Mouse (Mus musculus) thymus, postnatal 0 days (tissue): Measurements from ENCODE around the gene Dtx2. TPM values are rescaled to one million over a fixed set of nuclear protein-coding genes. Genes with fewer than 3 reads are reported as not detected.

Experiments
- DNase-seq: peaks from one replicate; pipeline ENCODE4 v3.0.0-alpha.2; 2015; ENCODE audit warnings: low spot score
- polyA plus RNA-seq: library from polyadenylated mRNA; unstranded; fragments of >200 nt; fragmentation: Nextera tagmentation; extraction: Ambion mirVana; gene quantifications from 2 replicates; pipeline ENCODE4 v1.2.1, GENCODE M21; 2015

Dtx2 gene
- polyA plus RNA-seq, 1 experiment from 2014 or later, result 46.0 TPM

DNA sequence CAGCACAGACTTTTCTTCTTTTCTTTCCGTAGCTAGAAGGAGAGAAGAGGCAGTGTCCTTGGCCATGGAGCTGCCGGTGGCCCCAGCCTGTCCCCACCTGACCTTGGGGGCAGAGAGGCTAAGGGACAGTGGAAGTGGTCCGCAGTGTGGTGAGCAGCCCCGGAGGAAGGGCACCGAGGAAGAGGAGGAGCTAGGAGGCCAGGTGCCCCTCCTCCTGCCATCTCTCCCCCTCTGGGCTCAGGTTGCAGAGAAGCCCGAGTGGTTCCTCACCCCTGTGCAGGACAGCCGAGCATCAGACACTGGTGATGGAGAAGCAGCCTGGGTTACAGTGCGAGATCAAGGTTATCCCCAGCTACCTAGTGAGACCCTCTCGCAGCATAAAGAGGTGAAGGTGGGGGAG lies 20.2 kb upstream of the Dtx2 start, which contains the start of gene Ssc4d:
Gene Ssc4d, minus strand, starts transcription at position 167 of the 400 bp plus-strand sequence.
- no peak for DNase-seq

DNA sequence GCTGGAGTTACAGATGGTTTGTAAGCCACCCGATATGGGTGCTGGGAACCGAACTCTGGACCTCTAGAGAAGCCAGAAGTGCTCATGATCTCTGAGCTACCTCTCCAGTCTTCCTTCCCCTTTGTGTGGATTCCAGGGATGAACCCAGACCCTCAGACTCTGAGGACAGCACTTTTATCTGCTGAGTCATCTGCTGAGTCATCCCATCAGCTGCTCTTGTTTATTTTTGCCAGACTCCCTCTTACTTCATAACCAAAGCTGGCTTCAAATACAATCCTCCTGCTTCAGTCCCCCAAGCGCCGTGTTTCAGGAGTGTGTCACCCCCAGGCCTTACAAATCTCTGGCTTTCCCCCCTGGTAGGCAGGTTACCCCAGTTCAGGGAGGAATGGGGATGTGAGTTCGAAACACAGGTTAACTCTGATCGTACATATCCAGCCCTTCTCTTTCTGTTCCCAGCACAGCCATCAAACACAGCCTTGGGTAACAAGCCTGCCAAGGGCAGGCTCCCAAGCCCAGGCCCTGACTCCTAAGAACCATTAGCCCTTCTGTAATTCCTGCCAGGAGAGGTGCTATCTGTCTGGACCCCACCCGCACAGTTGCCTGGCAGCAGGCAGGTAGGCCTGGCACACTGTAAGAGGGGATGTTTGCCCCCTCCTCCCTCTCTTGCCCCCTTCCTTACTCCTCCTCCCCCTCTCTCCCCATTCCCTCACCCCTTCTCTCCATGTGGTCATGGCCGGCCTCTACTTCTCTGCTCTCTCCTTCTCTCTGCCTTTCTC lies 18.5 kb upstream of the Dtx2 start:
- DNase-seq, result no peak

DNA sequence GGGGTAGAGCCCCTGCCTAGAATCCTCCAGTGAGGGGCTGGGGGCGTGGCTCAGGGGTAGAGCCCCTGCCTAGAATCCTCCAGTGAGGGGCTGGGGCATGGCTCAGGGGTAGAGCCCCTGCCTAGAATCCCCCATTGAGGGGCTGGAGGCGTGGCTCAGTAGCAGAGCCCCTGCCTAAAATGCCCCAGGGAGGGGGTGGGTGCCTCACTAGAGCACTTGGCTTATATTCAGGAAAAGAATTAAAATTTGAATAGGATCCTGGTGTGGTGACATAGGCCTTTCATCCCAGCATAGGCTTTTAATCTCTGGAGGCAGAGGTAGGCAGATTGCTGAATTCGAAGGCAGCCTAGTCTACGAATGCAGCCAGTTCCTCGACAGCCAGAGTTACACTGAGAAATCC lies 15.2 kb upstream of the Dtx2 start:
- DNase-seq, result no peak

DNA sequence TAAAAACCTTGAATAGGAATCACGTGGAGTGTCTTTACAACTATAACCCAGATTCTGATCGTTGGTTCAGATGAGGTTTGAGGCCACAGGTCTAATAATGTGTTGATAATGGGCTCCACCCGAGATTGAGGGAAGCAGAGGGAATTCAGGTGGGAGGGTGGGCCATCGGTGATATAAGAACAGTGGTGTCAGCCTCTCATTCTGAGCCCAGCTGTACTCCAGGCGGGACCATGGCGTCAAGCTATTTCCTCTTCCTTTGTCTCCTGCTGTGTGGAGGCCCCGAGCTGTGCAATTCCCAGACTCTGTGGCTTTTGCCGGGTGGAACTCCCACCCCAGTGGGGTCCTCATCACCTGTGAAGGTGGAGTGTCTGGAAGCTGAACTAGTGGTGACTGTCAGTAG lies 14.7 kb upstream of the Dtx2 start, which contains the start of gene Zp3:
Gene Zp3, plus strand, starts transcription at position 196 of the 400 bp plus-strand sequence.
- DNase-seq, result no peak

DNA sequence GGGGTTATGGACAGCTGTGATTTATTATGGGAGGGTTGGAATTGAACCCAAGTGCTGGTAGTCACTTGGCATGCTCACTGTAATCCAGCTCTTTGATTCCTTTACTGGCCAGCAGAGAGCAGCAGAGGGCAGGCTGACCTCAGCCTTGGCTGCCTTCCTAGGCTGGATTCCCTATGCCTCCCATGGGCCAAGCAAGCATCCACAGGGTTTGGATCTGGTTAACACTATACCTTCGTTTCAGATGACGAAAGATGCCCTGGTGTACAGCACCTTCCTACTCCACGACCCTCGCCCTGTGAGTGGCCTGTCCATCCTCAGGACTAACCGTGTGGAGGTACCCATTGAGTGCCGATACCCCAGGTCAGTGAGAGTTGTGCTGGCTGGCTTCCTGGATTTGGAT lies 12.2 kb upstream of the Dtx2 start:
- peak; percentile 53 for DNase-seq

DNA sequence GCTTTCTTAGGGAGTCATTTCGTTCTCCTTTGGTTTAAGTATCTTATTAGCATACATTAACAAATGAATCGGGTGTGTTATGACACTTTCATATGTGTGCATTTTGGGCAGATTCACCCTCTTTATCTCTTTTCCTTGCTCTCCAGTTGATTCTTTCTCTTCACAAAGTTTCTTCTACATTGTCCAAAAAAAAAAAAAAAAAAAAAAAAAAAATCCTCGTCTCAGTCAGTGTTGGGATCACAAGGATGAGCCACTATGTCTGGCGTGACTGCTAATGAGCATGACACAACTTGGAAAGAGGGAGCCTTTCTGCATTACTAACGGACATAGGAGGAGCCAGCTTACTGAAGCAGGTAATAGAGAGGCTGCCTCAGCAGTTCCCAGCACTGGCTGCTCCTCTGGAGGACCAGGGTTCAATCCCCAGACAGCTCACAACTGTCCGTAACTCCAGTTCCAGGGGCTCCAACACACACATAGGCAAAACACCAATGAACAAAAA lies 10.0 kb upstream of the Dtx2 start:
- DNase-seq, result no peak

DNA sequence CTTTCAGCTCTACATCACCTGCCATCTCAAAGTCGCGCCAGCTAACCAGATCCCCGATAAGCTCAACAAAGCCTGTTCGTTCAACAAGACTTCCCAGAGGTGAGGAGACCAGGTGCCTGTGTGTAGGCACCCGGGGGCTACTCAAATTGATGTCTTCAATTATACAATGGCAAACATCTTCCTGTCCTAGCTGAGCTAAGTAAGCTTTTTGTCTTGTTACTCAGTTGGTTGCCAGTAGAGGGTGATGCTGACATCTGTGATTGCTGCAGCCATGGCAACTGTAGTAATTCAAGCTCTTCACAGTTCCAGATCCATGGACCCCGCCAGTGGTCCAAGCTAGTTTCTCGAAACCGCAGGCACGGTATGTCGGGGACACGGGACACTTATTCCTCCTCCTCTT lies 7.4 kb upstream of the Dtx2 start:
- DNase-seq, result peak; percentile 61

DNA sequence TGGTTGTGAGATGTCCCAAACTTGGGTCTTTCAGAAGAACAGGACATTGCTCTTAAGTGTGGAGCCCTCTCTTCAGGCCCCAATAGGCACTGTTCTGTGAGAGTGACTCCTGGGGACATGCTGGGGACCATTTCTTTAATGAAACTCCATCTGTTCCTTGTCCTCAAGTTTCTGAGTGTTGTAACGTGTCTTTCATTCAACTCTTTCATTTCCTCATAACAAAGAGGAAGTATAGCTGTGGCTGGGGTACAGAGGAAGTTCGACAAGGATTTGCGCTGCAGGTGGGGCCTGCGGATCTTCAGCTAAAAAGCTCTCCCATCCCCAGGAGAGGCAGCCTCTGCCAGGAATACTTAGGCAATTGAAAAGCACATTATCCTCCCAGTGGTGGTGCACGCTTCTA lies 4.0 kb upstream of the Dtx2 start:
- DNase-seq, result peak; percentile 45

DNA sequence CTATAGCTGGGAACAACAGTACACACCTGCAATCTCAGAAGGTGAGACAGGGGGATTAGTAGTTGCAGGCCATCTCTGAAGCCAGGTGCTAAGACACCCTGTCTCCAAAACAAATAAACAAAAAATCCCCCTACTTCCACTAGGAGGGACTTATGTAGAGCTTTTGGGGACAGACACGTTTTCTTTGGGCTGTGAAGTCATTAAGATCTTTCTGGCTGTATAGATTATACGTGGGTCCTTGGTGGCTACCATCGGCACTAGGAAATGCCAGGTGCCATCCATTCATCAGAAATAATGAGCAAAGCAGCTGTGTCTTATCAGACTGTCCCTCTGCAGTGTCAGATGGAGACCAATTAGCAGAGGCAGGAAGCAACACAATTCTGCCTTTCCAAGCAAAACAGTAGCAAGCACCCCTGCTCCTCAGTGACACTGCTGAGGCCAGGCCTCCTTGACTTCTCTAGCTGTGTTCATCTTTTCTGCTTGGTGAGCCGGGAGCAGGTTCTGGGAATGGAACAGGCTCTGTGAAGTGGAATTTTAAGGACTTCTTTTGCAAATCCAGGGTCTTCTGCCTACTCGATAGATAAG lies 1.1 kb upstream of the Dtx2 start:
- no peak for DNase-seq

DNA sequence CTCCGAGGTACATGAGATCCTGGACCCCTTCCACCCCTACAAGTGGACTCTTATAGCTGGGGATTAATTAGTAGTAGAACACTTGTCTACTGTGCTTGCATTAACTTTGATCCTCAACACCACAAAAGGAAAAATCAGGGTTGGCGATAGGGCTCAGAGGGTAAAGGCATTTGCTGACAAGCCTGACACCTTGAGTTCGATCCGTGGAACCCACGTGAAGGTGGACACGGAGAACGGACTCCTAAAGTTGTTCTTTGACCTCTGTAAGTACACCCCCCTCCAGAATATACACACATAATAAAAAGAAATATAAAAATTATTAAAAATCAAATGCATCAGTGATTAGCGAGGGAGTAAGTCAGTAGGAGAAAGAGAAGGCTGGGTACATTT lies 270 bp upstream of the Dtx2 start:
- DNase-seq, result no peak

DNA sequence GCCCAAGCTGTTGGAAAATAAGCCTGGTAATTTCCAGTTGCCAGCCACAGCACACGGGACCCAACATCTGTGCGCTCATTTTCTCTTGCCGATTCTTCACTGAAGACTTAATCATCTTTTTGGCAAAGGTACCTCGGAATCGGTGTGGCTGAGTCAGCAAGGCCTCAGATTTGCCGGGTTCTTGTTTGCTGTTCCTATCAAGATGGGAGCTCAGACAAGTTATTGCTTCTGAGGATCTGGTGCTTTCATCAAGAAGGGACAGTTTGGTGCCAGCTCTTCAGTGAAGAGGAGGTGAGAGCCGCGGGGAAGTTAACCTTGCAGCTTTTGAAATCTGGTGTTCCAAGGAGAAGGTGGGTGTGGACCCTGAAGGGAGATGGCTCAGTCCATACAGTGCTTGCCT lies 1.6 kb downstream of the Dtx2 start:
- no peak for DNase-seq

DNA sequence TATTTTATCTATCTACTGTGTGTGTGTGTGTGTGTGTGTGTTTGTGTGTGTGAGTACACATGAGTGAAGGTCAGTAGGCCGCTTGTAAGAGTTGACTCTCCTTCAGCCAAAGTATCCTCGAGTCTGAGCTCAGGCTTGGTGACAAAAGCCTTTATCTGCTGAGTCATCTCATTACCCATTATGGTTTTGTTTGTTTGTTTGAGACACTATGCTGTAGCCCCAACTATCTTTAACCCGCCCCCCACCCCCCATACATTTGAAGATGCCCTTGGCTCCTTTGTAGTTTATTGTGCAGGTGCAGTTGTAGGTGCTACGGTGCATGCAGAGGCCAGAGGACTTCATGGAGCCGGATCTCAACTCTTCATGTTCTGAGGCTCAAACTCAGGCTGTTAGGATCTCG lies 6.6 kb downstream of the Dtx2 start:
- peak; percentile 20 for DNase-seq

DNA sequence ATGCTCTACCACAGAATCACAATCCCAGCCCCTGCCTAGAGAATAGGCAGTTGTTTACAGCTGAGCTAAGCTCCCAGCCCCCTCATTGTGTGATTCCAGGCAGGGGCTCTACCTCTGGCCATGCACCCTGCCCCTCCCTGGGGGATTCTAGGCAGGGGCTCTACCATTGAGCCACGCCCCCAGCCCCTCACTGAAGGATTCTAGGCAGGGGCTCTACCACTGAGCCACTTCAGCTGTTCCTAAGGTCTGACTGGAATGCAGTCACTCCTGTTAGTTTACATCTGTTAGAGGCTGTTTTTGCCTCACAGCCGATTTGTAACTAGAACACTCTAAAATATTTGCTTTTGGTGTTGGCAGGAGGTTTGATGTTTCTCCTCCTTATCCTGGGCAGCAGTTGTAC lies 7.7 kb downstream of the Dtx2 start:
- peak; percentile 25 for DNase-seq

DNA sequence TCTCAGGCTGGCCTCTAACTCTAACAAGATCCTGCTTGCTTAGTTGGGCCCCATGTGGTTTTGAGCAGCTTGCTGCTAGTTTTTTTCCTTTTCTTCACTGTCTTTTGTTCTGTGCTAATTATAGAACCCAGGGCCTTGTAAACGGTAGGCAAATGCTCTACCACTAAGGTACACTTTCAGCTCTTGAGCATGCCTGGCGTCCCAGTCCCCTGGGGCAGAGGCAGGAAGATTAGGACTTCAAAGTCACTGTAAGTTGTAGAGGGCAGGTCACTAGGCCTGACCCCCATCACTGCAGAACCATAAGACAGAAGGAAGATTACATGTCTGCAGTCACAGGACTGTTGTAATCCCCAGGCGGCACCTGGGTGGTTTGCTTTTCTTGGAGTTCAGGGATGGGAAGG lies 8.2 kb downstream of the Dtx2 start:
- DNase-seq, result peak; percentile 68

DNA sequence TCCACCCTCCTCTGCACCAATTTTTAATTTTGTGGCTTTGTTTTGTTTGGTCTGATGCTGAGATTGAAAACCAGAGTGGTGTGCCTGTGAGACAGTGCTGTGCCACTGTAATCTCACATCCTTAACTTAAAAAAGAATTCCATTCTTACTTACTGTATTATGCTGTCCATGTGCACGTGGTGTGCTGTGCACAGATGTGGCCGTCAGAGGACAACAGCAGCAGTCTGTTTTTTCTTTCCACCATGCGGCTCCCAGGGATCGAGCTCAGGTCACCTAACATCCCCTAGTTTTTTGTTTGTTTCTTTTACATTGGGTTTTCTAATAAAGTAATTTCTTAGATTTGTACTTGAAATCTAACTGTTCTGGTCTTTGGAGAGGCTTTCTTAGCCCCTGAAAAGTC lies 9.9 kb downstream of the Dtx2 start:
- DNase-seq, result no peak

DNA sequence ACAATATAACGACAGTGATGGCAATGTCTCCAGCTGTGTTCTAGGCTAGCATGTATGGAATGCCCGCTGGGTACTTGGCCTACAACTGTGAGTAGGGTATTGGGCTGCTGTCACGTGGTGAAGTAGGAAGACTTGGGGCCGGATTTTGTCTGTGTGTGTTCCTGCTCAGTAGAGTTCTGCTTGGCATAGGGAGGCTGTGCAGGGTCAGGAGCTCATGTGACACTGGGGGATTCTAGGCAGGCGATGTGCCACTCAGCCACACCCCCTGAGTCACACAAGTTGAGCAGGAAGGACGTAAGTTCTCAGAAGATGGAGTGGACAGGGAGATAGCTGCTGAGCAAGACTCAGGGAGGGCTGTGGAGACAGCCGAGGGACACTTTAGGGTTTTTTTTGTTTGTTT lies 13.1 kb downstream of the Dtx2 start:
- DNase-seq, result no peak

DNA sequence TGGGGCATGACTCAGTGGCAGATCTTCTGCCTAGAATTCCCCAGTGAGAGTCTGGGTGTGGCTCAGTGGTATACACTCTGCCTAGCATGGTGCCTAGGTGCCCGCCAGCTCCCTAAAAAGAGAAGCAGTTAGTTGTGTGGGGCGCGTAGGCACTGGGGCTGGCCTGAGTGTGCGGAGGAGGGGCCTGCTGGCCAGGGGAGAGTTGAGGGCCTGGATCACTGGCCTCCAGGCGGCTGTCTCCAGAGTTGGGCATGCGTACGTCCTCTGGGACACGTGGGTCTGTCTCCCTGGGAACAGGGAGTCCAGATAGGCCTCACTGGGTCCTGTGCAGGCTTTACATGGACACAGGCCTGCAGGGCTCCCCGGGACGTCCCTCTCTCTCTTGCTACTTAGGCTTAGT lies 20.3 kb downstream of the Dtx2 start:
- DNase-seq, result no peak

DNA sequence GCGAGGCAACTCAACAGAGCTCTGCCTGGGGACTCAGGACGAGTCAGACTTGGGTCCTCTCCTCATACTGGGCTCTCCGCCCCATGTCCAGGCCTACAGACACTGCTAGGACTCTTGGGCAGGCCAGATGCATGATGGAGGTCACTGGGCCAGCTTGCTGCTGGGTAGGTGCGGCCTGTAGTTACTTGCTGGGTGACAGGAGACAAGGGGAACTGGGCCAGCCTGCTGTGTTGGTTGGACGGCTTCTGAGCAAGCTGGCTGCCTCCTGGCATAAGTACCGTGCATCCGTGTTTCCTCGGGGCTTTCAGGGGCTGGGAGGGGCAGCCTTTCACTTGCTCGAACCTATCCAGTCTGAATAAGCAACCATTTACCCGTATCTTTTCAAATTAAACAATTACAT lies 21.0 kb downstream of the Dtx2 start:
- DNase-seq, result no peak

DNA sequence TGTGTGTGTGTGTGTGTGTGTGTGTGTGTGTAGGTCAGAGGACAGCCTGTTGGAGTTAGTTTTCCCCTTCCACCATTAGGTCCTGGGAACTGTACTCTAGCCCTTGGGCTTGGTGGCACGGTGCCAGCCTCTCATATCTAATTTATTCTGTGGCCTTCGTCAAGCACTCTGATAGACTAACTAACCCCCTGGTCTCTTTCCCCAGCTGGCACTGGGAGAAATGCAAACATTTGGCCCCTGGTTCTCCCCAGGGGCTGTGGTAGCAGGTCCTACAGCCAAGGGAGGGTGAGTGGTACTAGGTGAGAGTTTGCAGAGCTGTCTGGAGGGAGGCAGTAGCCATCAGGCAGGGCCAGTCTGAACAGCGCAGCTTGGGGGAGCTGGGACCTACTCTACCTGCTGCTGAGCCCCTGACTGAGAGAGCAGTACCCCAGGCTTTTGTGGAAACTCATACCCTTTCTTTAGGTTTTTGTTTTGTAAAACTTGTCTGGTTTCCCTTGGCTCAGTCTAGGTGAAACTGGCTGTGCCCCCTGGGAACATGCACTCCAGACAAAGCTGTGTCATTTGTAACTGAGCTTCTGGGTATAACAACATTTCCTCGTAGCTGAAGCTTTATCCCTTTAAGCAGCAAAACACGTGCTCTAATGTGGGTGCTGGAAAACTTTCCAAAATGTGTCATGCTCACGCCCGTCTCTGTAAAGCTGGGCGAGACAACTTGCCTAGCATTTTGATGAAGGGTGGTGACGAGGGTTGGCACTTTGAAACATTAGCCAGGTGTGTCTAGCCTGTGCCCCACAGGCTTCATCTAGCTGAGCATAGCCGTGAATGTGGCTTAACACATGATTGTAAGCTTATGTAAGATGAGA lies 21.6 kb downstream of the Dtx2 start:
- no peak for DNase-seq

DNA sequence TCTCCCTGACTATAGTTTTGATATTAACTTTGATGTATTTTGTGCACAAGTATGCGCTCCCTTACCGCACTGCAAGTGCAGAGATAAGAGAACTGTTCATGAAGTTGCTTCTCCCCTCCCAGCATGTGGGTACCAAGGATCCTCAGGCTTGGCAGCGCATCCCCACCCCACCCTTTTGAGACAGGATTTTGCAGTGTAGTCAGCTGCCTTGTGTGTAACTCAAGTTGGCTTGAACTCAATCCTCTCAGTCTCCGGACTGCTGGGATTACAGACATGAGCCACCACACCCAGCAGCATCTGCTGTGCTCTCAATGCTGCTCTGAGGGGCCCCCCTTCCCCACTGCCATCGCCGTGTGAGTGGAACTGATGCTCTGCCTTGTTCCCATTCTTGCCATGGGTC lies 22.7 kb downstream of the Dtx2 start:
- no peak for DNase-seq

DNA sequence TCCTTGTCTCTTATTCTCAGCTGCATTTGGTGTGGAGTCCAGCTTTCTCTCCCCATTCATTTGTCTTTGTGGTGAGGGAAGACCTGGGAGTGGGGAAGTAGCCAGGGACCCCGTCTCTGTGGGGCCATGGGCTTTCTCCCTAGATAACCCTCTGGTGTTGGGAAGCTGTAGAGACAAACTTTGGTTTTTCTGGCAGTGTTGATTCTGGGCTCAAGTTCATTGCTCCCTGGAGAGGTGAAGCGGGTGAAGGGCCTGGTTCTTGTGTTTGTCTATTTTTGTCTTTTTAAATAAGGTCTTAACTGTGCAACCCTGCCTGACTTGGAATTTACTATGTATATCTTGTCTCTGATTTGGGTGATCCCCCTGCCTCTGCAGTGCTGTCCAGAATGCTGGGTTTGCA lies 24.1 kb downstream of the Dtx2 start:
- no peak for DNase-seq

DNA sequence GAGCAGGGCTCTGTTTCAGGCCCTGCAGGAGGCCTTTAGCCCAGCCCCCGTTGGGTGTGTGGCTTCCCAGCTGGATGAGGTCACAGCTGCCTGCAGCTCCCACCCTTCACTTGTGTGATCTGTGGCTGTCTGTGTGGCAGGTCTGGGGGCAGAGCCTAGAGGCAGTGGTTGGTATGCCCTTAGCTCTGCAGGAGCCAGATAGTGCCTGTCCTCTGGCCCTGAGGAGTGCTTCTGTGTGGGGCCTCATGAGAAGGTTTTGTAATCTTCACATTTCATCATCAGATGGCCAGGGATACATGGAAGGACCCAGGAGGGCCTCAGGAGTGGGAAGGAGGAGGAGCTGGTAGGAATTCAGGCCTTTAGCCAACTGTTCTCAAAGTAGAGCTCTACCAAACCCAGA lies 25.3 kb downstream of the Dtx2 start:
- DNase-seq, result peak; percentile 36
